Mouse (Mus musculus): ENCODE measurements around the gene Amot. TPM values are rescaled to one million over a fixed set of nuclear protein-coding genes. Genes with fewer than 3 reads are reported as not detected.

The Amot gene
- total RNA-seq, 2 experiments from 2014 or later = 96.6 to 109 TPM

DNA sequence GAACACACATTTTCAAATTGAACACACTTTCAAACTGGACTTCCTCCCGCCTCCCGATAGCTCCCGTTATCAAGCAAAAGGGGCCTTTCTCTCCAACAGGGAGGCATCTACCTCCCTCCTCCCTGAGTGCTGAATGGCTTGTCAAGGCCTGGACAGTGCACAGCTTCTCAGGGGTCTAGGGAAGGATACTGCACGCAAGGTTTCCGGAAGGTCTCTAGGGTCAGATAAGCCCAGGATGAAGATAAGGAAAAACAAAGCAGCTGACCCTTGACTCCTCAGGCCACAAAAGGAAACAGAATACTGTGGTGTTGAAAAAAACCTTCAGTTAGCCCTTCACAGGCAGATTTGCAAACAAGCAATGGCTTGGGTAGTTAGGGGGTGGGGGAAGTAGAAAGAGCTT is 22.6 kb downstream of the Amot start:
- no peak for DNase-seq (ENCODE audit: low spot score)

DNA sequence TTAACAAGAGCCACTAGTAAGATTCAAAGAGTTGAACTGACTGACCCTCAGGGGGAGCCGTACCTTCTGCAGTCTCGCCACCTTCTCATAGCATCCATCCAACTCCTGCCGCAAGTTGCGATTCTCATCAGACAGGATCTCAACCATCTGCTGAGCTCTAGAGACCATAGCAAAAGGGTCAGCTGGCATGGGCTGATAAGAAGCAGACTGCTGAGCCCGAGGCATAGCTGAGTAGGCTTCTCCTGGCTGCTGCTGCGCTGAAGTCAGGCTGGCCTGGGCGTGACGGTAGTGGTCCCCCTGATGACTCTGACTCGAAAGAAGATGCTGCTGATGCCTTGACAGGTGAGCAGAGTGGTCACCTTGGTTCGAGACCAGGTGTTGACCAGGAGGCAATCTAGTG is 25.0 kb downstream of the Amot start:
- DNase-seq (ENCODE audit: low spot score) = no peak

DNA sequence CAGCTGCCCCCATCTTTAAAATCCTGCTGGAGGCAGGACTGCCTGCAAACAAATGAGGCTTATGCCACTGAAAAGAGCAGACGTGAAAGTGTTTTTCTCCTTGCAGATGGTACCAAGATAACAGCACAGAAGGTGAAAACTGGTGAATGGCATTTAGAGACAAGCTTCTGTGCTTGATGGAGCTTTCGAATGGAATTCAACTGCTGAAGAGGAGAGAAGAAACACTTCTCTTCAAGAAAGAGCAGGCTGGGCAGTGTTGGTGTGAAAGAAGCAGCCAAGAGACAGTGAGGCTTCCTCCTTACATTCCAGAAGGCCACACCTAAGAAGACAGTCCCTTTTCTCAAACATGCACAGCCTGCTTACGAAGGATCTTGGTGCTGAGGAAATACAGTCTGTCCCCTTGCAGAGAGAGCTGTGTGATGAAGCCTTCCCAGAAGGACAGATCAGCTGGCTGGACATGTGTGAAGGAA is 27.2 kb downstream of the Amot start:
- DNase-seq (ENCODE audit: low spot score) = no peak

DNA sequence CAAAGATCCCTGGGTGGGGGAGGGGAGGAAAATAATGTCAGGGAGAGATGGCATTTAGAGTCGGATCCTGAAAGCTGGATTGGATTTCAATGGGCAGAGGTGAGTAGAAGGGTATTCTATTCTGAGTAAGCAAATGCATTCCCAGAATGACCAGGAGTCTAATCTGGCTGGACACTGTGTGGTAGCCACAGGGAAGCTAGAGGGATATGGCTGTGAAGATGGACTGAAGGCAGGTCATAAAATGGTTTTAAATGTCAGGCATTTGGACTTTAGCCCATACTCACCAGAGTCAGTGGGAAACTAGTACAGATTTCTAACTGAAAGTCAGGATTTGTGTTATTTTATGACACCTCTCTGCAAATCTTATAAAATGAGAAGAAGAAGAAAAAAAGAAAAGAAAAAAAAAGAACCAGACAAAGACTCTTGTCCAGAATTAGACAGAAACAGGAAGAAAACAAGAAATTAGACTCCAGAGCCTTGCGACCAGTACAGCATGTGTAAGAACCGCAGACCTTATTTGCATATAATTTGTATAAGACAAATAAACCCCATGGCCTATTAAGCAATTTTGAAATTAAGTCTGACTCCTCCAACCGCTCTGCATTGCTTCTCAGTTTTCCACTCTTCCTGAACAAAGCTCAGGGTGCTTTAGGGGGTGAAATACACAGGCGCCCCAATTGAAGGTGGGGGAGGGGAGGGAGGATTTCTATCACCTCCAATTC is 27.8 kb downstream of the Amot start:
- DNase-seq (ENCODE audit: low spot score) = peak; percentile 5

DNA sequence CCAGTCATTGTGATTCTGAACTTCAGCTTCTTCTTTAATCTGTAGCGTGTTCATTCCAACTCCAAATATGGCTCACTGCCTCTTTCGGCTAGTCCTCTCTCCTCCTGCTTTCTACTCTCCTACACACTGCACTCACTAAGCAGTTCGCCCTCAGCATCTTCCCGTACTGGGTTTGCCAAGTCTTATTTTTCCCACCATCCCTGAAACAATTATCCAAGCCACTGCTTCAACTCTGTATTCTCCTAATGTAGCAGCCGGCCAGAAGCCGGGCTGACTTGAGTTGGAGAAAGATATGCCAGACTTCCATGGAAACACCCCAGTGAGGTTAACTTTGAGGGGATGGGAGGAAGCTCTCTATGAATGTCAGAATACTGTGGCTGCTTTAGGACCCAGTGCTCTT is 36.7 kb downstream of the Amot start:
- no peak for DNase-seq (ENCODE audit: low spot score)

DNA sequence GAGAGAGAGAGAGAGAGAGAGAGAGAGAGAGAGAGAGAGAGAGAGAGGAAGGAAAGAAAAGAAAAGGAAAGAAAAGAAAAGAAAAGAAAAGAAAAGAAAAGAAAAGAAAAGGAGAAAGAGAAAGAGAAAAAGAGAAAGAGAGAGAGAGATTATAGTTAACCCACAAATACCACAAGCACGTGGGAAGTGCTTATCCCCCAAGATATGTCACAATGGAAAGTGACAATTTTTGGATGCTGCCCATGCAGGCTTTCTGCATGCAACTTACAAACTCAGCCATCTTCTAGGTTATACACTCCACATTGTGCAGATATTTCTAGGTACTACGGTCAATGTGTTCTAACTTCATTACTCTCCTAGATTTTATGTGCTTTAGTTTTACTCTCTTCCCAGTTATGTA is 41.5 kb downstream of the Amot start:
- no peak for DNase-seq (ENCODE audit: low spot score)

DNA sequence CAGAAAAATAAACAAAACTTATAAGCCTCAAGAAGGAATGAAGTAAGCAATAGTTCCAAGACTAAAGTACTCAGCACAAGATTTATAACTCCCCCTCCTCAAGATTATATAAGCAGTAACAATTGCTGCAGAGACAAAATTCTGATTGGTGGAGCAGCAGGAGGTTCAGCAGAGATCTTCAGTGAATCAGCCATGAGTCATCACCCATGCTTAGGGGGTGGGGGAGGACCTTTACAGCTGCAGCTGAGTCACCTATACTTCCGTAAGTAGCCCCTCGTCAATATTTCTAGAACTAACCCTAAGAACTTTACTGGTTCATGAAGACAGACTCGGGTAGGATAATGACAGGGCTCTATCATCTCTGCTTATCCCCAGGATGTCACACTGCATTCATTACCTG is 43.6 kb downstream of the Amot start:
- DNase-seq (ENCODE audit: low spot score) = no peak

DNA sequence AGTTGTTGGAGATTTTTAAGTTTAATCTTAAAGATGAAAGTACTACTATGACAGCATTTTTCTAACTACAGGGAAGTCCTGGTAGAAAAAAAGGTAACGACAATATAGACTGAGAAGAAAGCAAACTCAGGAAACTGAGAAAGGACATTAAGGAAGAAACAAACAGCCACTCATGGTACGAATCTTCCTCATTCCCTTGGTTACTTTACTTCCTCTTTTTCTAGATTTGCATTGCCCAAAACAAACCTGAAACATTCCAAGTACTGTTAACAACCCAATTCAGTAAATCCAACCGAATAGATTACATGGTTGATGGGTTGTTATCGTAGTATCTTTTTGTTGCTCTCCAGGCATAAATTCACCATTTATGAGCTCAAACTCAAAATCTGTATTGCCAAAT is 48.7 kb downstream of the Amot start:
- DNase-seq (ENCODE audit: low spot score) = no peak

DNA sequence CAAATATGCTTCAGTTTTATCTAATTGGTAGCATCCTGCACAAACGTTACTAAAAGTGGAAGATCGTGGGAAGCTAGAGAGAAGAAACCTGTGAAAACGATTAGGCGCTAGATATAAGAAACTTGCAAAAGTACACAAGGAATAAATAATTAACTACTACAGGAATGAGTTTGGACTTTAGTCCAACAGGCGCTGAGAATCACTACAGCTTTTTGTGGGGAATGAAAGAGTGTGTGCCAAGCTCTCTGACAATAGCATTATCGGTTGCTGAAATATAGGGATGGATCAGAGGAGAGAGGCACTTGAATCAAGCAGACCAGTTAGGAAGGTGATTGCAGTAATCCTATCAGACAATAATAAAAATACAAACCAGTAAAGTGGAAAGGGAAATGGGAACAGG is 49.4 kb downstream of the Amot start:
- DNase-seq (ENCODE audit: low spot score) = no peak

DNA sequence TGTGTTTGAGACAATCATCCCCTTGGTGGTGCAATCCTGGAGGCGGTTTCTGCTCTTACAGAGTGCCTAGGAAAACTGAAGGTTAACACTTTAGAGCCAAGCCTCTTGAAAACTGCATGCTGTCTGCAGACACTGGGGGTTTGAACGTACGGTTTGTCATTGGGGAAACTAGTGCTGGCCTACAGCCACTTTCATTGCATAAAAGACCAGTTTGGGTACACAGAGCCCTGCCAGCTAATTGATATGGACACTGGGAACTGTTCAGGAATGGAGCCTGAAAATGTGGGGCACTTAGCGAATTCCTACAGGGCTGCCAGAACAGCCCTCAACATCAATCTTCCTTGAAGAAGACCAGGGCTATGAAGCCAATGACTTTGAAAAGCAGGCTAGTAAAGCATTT is 50.2 kb downstream of the Amot start:
- DNase-seq (ENCODE audit: low spot score) = peak; percentile 20

DNA sequence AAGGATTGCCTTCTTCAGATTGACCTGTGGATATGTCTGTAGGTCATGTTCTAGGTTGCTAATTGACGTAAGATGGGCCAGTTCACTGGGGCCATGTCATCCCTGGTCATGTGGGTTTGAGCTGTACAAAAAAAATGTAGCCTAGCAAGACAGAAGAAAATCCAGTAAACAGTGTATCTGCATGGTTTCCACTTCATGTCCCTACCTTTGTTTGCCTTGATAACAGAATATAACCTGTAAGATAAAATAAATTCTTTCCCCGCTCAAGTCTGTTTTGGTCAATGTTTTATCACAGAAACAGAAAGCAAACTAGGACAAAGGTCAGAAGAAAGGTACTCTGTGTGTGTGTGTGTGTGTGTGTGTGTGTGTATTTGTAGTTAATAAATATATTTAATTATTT is 63.5 kb downstream of the Amot start:
- DNase-seq (ENCODE audit: low spot score) = no peak

DNA sequence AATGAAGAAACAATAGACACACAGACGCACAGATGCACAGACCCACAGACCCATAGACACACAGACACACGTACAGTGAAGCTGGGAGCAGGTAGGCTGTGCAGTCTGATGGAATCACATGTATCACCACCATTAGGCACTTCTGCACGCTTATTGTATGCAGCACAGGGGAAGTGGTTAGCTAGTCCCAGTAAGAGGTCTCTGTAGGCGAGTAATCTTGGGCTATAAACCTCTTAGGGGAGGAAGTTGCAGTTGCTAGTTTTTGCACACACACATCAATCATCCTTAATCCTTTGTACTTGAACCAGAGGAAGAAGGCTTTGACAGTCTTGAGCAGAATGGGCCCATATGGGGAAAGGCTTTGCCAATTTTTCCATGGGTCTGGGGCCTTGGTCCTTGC is 71.3 kb downstream of the Amot start:
- DNase-seq (ENCODE audit: low spot score) = no peak

DNA sequence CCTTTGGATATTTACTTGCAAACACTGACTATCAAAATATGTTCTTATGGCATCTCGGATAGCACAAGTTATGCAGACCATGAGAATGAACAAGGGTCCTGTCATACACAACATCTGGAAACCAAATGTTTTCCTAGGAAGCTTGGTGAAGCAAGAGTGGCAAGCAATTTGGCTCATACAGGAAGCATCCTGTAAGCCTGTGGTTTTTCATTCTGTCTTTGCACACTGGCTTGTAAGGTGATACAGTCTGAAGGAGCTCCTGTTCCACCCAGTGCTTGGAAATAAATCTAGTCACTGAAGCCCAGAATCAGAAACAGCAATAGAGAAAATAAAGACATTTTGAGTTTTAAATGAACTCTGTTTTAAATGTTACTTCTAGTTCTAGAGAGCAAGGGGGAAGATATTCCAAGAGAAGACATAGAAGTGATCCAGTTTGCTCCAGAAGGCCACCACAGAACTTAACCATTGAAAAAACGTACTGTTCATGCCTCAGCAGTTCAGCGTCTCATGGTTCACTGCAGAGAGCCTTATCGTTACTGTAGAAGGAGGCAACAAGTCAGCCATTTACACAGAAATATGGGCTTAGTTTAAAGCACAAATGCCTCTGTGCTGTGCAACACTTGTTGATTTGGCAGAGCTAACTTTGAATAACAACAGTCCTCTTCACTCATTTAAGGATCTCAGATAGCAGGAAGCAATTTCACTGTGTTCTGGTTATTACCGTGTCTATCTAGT is 74.0 kb downstream of the Amot start:
- DNase-seq (ENCODE audit: low spot score) = no peak

DNA sequence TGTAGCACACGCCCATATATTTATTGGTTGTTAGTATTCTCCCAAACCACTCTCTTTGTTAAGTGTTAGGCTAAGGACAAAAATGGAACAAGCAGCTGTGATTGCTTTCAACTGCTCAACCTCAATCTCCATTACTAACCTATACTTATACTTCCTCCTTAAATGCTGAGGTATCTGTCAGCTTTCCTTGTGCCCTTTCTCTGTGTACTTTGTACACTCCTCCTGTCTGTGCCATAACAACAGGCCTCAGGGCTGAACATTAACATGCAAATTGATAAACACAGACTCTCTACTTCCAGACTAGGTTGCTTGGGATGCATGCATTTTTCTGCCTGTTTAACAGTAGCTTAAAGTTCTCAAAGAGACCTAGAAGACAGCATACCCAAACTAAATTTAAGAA is 76.2 kb downstream of the Amot start:
- no peak for DNase-seq (ENCODE audit: low spot score)

DNA sequence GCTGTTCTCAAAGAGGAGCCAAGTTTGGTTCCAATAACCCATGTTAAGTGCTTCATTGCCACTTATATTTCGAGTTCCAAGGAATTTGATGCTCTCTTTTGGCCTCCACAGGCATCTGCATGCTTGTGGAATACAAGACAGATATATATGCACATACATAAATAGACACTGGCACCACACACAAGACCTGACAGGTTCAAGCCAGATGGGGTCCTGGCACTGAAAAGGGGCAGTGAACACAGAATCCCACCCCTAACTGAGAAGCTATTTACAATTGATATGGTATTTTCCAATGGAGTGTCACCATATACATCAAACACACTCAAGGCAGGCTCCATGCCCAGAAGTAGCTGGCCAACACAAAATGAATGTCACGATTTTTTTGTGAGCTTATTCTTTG is 81.0 kb downstream of the Amot start:
- DNase-seq (ENCODE audit: low spot score) = no peak

DNA sequence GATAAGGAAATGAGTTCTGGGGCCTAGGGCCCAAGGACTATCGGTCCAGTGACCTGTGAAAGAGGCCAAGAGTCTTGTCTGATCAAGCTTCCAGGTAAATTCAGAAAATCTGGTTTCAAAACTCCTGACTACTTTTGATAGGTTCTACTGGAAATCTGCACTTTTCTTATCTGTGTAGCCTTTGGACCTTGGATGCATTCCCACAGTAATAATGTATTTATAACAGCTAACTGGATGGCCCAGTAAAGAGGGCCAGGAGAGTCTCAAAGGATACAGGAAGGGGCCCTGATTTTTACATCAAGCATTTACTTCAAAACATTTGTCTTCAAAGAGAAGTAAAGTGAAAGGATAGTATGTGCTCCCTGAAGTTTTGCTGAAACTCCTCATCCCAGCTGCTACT is 90.7 kb downstream of the Amot start:
- DNase-seq (ENCODE audit: low spot score) = no peak

DNA sequence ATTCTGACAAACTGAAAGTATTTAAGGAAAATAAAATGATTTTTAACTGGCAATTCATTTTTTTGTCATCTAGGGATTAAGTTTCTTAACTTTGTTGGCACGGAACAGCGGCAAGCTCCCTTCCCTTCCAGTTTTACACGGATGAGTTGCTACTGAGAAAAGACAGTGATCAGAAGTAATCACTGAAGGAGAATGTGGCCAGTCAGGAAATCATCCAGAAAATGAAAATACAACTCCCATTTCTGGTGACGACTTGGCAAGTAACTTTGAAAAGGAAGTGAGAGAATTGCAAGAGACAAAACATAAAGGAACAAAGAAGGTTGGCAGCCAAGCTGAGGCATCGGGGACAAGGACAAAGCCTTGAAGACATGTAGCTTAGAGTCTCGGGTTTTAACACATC is 93.6 kb downstream of the Amot start:
- DNase-seq (ENCODE audit: low spot score) = no peak

DNA sequence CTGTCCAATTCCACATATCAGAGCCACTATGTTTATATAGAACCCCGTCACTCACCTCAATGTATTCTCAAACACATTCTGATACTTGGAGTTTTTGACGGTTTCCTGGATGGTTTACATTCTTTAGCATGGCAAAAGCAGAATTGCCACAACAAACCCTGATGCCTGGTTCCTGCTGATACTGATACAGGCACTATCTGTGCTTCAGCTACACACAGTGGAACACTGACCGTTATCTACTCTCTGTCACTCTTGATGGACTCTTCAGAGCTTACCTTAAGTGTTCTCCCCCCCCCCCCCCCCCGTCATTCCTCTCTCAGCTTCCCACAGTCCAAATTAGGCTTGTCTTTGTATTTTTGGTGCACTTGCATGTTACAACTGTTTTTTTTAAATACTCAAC is 98.9 kb downstream of the Amot start:
- no peak for DNase-seq (ENCODE audit: low spot score)

DNA sequence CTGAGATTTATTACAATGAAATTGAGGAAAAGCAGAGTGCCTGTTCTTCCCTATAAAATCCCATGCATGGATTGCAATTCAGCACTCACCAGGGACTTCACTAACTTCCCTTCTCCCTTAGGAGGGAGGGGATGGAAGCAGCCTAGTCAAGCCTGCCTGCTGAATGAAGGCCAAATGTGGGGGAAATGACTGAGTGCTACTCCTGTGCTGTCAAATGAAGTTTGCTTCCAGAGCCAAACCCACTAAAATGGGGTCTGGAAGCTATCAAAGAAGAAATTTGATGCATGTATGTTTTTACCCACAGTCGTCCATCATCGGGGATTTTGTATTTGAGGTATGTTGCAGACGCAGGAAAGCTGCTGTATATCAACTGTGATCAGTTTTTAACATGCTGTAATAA is 103.1 kb downstream of the Amot start:
- no peak for DNase-seq (ENCODE audit: low spot score)

DNA sequence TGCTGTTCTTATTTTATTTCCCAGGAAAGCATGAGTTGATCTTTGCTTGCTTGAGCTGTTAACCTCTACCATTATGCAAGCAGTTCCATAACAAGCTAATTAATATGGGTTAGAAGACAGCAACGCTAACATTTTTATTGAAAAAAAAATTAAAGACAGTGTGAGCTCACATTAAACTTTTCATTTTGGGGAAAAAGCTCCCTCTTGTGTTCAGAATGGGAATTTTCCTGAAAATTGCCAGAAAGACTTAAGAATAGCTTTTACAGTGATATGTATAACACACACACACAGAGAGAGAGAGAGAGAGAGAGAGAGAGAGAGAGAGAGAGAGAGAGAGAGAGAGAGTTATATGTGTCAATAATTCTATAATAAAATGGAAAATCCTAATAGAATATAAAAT is 105.7 kb downstream of the Amot start:
- DNase-seq (ENCODE audit: low spot score) = peak; percentile 6

All from gastrocnemius, adult 18-20 months (tissue).